Mouse (Mus musculus): Measurements from ENCODE around the gene Nat8f1. TPM values are rescaled to one million over a fixed set of nuclear protein-coding genes. Genes with fewer than 3 reads are reported as not detected.

Nat8f1 gene
- total and polyA plus RNA-seq, 3 experiments, result 0.50 to 4.7 (median 1.4) TPM

GRCm38 (mm10) chr6:85927476-85928464, 12.3 kb upstream of the Nat8f1 start:
- Histone ChIP-seq H3K4me1 (ENCODE audit: control insufficient read depth in 1 of 2, insufficient read depth in 2 of 2) (no peaks in the 10 kb centered on the region), H3K79me2 (replicated peaks; ENCODE audit: control insufficient read depth, extremely low read depth, insufficient read depth, poor library complexity, severe bottlenecking) (no peaks in the 10 kb centered on the region), H3K27me3 (replicated peaks) (no peaks in the 10 kb centered on the region), H3K9ac (ENCODE audit: insufficient read depth, low read depth) (no peak overlapping the region), H3K9me3 (replicated peaks; ENCODE audit: low read length) (no peaks in the 10 kb centered on the region), H3K4me2 (ENCODE audit: insufficient read depth, low read depth, poor library complexity, severe bottlenecking) (no peak overlapping the region), H3K4me3 (replicated peaks in 1 of 3; ENCODE audit: low read depth in 2 of 3, low read length in 2 of 3, poor library complexity in 1 of 3) (no peak overlapping the region), H3K36me3 (replicated peaks in 1 of 2; ENCODE audit: control insufficient read depth in 1 of 2, insufficient read depth in 1 of 2, low read length in 1 of 2) (peaks cover 48 to 88% of the 10 kb centered on the region in 2 experiments), H3K27ac (ENCODE audit: insufficient read depth, low read depth) (no peak overlapping the region)
- no peak for DNase-seq (ENCODE audit: extremely low read depth)
- dilution Hi-C loops (cut with MboI; ENCODE audit: extremely low pct_ligation_motif_present, extremely low pct_unique_long_range_greater_than_20kb, low sequenced_read_pairs) (no loop called here), in situ Hi-C loops (cut with MboI; ENCODE audit: low pct_ligation_motif_present, low pct_unique_long_range_greater_than_20kb, low sequenced_read_pairs) (no loop called here)
- TF ChIP-seq POLR2AphosphoS2 (IDR thresholded peaks at IDR 0.05; ENCODE audit: low read depth, low read length) (no peak), MEF2A (IDR thresholded peaks at IDR 0.05; ENCODE audit: borderline replicate concordance, low read depth, low read length) (no peak), MAFK (IDR thresholded peaks at IDR 0.05; ENCODE audit: insufficient replicate concordance, low read length) (no peak), MAZ (IDR thresholded peaks at IDR 0.05; ENCODE audit: low read depth, low read length) (no peak), ZKSCAN1 (IDR thresholded peaks at IDR 0.05; ENCODE audit: borderline replicate concordance, low read depth, low read length) (no peak)

GRCm38 (mm10) chr6:85926709-85927108, 11.2 kb upstream of the Nat8f1 start:
- no peak overlapping the region for H3K4me3 ChIP-seq (replicated peaks in 1 of 3; ENCODE audit: low read depth in 2 of 3, low read length in 2 of 3, poor library complexity in 1 of 3)
- no peak overlapping the region for H3K4me2 ChIP-seq (ENCODE audit: insufficient read depth, low read depth, poor library complexity, severe bottlenecking)
- H3K9me3 ChIP-seq (replicated peaks; ENCODE audit: low read length), result no peaks in the 10 kb centered on the region
- dilution Hi-C loops (cut with MboI; ENCODE audit: extremely low pct_ligation_motif_present, extremely low pct_unique_long_range_greater_than_20kb, low sequenced_read_pairs), result no loop called here
- TF ChIP-seq POLR2AphosphoS2 (IDR thresholded peaks at IDR 0.05; ENCODE audit: low read depth, low read length) (no peak), GABPA (IDR thresholded peaks at IDR 0.05; ENCODE audit: insufficient replicate concordance, low read depth, low read length) (no peak), MAFK (IDR thresholded peaks at IDR 0.05; ENCODE audit: insufficient replicate concordance, low read length) (no peak), BHLHE40 (IDR thresholded peaks at IDR 0.05; ENCODE audit: low read depth, low read length) (no peak), ZC3H11A (IDR thresholded peaks at IDR 0.05; ENCODE audit: low read depth, low read length) (no peak), NRF1 (IDR thresholded peaks at IDR 0.05; ENCODE audit: low read depth, low read length) (no peak), MAX (IDR thresholded peaks at IDR 0.05; ENCODE audit: low read length) (no peak), JUN (IDR thresholded peaks at IDR 0.05; ENCODE audit: insufficient read depth, low read depth, low read length) (no peak), CHD2 (IDR thresholded peaks at IDR 0.05; ENCODE audit: low read length) (no peak), MAZ (IDR thresholded peaks at IDR 0.05; ENCODE audit: low read depth, low read length) (no peak), CHD1 (IDR thresholded peaks at IDR 0.05; ENCODE audit: low read depth, low read length) (no peak), ZMIZ1 (IDR thresholded peaks at IDR 0.05; ENCODE audit: low read depth, low read length) (no peak)
- no peak overlapping the region for H3K9ac ChIP-seq (ENCODE audit: insufficient read depth, low read depth)
- in situ Hi-C loops (cut with MboI; ENCODE audit: low pct_ligation_motif_present, low pct_unique_long_range_greater_than_20kb, low sequenced_read_pairs), result no loop called here
- no peaks in the 10 kb centered on the region for H3K27me3 ChIP-seq (replicated peaks)
- H3K4me1 ChIP-seq (ENCODE audit: control insufficient read depth in 1 of 2, insufficient read depth in 2 of 2), result no peaks in the 10 kb centered on the region
- H3K27ac ChIP-seq (ENCODE audit: insufficient read depth, low read depth), result no peak overlapping the region
- H3K36me3 ChIP-seq (replicated peaks in 1 of 2; ENCODE audit: control insufficient read depth in 1 of 2, insufficient read depth in 1 of 2, low read length in 1 of 2), result peaks cover 50 to 87% of the 10 kb centered on the region in 2 experiments
- no peaks in the 10 kb centered on the region for H3K79me2 ChIP-seq (replicated peaks; ENCODE audit: control insufficient read depth, extremely low read depth, insufficient read depth, poor library complexity, severe bottlenecking)
- no peak for DNase-seq (ENCODE audit: extremely low read depth)
